Mouse (Mus musculus) lung, embryonic 15.5 days (tissue): Measurements from ENCODE around the gene Egf. TPM values are rescaled to one million over a fixed set of nuclear protein-coding genes. Genes with fewer than 3 reads are reported as not detected.

Experiments
- ATAC-seq: fragments of 200-750 bp; cut with Nextera tagmentation; 2 replicates; pipeline ENCODE4 v1.8.0; 2017; ENCODE audit warnings: moderate number of reproducible peaks, borderline replicate concordance; ENCODE audit not compliant: low FRiP score, low TSS enrichment; ENCODE audit errors: extremely low read depth
- H3K27ac ChIP-seq: fragments of 300-500 bp; sonication (generic); 2 replicates; pipeline ENCODE4 v1.5.1; 2015; ENCODE audit warnings: moderate library complexity, mild to moderate bottlenecking, inconsistent platforms
- H3K27me3 ChIP-seq: fragments of 300-500 bp; sonication (generic); 2 replicates; pipeline ENCODE4 v1.6.1; 2015; ENCODE audit warnings: inconsistent platforms
- H3K36me3 ChIP-seq: fragments of 300-500 bp; sonication (generic); 2 replicates; pipeline ENCODE4 v1.6.1; 2015; ENCODE audit warnings: inconsistent platforms
- H3K4me1 ChIP-seq: fragments of 300-500 bp; sonication (generic); 2 replicates; pipeline ENCODE4 v1.6.1; 2015; ENCODE audit warnings: inconsistent platforms
- H3K4me2 ChIP-seq: fragments of 300-500 bp; sonication (generic); 2 replicates; pipeline ENCODE4 v1.6.1; 2015; ENCODE audit warnings: inconsistent platforms, mild to moderate bottlenecking, moderate library complexity
- H3K4me3 ChIP-seq: fragments of 300-500 bp; sonication (generic); 2 replicates; pipeline ENCODE4 v1.5.1; 2015; ENCODE audit warnings: mild to moderate bottlenecking, inconsistent platforms
- H3K9ac ChIP-seq: fragments of 300-500 bp; sonication (generic); 2 replicates; pipeline ENCODE4 v1.6.1; 2015; ENCODE audit warnings: inconsistent platforms
- H3K9me3 ChIP-seq: fragments of 300-500 bp; sonication (generic); 2 replicates; pipeline ENCODE4 v1.6.1; 2016; ENCODE audit warnings: inconsistent platforms
- WGBS: fragments of 180-500 bp; shearing (Covaris S2); methylation state at CpG from one replicate; pipeline ENCODE4 v1.1.7; 2015; 5-methylcytosine and 5-hydroxymethylcytosine counted together
- polyA plus RNA-seq: library from polyadenylated mRNA; unstranded; fragments of >200 nt; fragmentation: Nextera tagmentation; extraction: Ambion mirVana; gene quantifications from 2 replicates; pipeline ENCODE4 v1.2.1, GENCODE M21; 2015

Gene Egf
- polyA plus RNA-seq, result 0.96 and 1.3 TPM in 2 replicates

- Histone ChIP-seq H3K27ac (no peak within 1 kb of the TSS), H3K9ac (peak within 1 kb of the TSS; percentile 22; the same call in 1 of the 2 replicates), H3K4me1 (peaks cover 19% of the 10 kb centered on the region)
Measured at GRCm38 (mm10) chr3:129754650-129755604, at the start of gene Egf. Egf (minus strand) TSS chr3:129755316.

DNA sequence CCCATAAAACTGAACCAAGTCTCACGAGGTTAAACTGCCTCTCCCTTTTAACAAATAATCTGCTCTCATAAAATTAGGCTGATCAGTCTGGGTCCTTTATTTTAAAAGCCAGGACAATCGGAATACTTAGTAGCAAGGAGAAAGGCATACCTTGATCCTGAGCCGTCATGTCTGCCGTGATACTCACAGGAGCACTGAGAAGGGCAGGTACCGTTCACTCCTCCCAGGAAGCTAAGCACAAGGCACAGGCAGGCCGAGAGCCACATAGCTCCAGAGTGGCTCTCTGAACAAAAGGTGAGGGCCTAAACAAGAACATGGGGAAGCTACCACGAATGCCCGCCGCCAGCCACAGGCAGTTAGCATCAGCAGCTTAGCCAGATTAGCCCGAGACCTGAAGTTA, 48.6 kb upstream of the Egf start, which contains the start of gene Lrit3:
Gene Lrit3 (minus strand): TSS at position 266 of the 400 bp plus-strand sequence.
- Histone ChIP-seq H3K9ac (no peak within 1 kb of the TSS), H3K36me3 (no peaks in the 10 kb centered on the region), H3K4me1 (no peaks in the 10 kb centered on the region), H3K27me3 (no peaks in the 10 kb centered on the region), H3K9me3 (no peaks in the 10 kb centered on the region), H3K27ac (no peak within 1 kb of the TSS), H3K4me2 (peak within 1 kb of the TSS; percentile 27; the same call in 1 of the 2 replicates), H3K4me3 (no peak within 1 kb of the TSS)
- ATAC-seq, result no peak
- WGBS, result 63% methylated on average over 10 of the region's 10 CpGs

More at GRCm38 (mm10) chr3:129754650-129755604, at the start of gene Egf:
- Histone ChIP-seq H3K27me3 (peaks cover 14% of the 10 kb centered on the region; the same call in 1 of the 2 replicates), H3K4me3 (peak within 1 kb of the TSS; percentile 24; the same call in 1 of the 2 replicates), H3K4me2 (peak within 1 kb of the TSS; percentile 53), H3K36me3 (no peaks in the 10 kb centered on the region), H3K9me3 (no peaks in the 10 kb centered on the region; the same call in 1 of the 2 replicates)
- ATAC-seq, result peak; percentile 72
- WGBS, result 6% methylated on average over 20 of the region's 20 CpGs

DNA sequence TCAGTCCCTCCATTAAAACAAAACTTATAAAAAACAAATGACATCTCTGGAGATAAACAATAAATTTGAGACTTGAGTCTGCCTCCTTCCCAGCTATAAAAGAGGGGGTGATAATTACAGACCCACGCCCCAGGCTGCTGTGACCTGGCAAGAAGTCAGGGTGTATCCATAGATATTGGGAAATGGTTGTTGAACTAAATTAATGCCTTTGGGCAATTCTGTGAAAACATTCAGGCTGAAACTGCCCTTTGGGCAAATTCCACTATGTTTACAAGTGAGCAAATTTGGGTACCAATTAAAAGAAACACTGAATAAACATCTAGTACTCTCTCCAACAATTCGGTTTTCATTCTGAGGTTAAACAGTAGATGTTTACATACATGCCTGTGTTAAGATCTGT, 43.9 kb upstream of the Egf start:
- no peak for ATAC-seq
- WGBS, result 72% methylated on average over 2 of the region's 2 CpGs

GRCm38 (mm10) chr3:129798551-129798950, 43.4 kb upstream of the Egf start:
- Histone ChIP-seq H3K4me3 (no peak overlapping the region), H3K27me3 (no peaks in the 10 kb centered on the region), H3K27ac (no peak overlapping the region), H3K4me2 (no peak overlapping the region), H3K4me1 (no peaks in the 10 kb centered on the region), H3K36me3 (no peaks in the 10 kb centered on the region), H3K9me3 (no peaks in the 10 kb centered on the region), H3K9ac (no peak overlapping the region)
- WGBS, result 69% methylated on average over 11 of the region's 11 CpGs
- no peak for ATAC-seq

More for the DNA sequence above, 43.9 kb upstream of the Egf start:
- H3K4me2 ChIP-seq, result no peak overlapping the region
- no peaks in the 10 kb centered on the region for H3K27me3 ChIP-seq
- no peak overlapping the region for H3K9ac ChIP-seq
- H3K36me3 ChIP-seq, result no peaks in the 10 kb centered on the region
- H3K4me3 ChIP-seq, result no peak overlapping the region
- H3K9me3 ChIP-seq, result no peaks in the 10 kb centered on the region
- H3K4me1 ChIP-seq, result no peaks in the 10 kb centered on the region
- H3K27ac ChIP-seq, result no peak overlapping the region

DNA sequence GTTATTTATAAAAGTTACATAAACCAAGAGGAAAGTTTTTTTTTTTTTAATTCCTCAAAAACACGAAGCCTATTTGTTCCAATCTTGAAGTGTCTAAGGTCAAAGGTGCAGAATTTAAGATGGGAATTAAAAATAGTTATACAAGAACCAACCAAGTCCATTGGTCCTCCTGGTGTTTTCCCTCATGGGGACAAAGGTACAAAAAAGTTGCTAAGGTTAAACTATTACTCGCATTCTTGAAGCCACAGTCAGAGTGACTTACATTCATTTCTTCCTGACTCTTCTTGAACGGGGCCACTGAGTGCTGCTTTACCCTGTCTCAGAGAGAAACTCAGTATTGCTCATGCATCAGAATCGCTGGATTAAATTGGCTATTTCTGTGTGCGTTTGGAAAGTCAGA, 42.2 kb upstream of the Egf start:
- Histone ChIP-seq H3K36me3 (no peaks in the 10 kb centered on the region), H3K9me3 (no peaks in the 10 kb centered on the region), H3K27me3 (no peaks in the 10 kb centered on the region), H3K9ac (no peak overlapping the region), H3K4me1 (no peaks in the 10 kb centered on the region), H3K4me2 (no peak overlapping the region), H3K4me3 (no peak overlapping the region), H3K27ac (no peak overlapping the region)
- 68% methylated on average over 5 of the region's 5 CpGs for WGBS
- no peak for ATAC-seq

GRCm38 (mm10) chr3:129793801-129794200, 38.7 kb upstream of the Egf start:
- ATAC-seq, result no peak
- no peak overlapping the region for H3K9ac ChIP-seq
- H3K27ac ChIP-seq, result no peak overlapping the region
- 83% methylated on average over 5 of the region's 5 CpGs for WGBS
- H3K4me3 ChIP-seq, result no peak overlapping the region
- H3K27me3 ChIP-seq, result no peaks in the 10 kb centered on the region
- H3K36me3 ChIP-seq, result no peaks in the 10 kb centered on the region
- H3K4me2 ChIP-seq, result no peak overlapping the region
- H3K9me3 ChIP-seq, result no peaks in the 10 kb centered on the region
- no peaks in the 10 kb centered on the region for H3K4me1 ChIP-seq

DNA sequence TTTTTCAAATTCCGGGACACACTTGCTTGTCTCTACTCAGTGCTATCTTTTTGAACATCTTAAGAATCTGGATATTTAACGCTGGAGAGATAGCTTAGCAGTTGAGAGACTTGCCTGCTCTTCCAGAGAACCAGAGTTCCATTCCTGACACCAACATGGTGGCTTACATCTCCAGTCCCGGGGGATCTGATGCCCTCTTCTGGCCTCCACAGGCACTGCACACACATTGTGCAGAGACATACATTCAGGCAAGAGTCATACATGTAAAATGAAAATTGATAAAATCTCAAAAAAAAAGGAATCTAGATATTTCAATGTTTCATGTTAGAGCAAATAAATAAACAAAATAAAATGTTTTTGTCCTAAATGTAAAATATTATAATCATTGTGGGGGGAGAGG, 27.6 kb upstream of the Egf start:
- Histone ChIP-seq H3K27ac (no peak overlapping the region), H3K4me3 (no peak overlapping the region), H3K4me2 (no peak overlapping the region), H3K36me3 (no peaks in the 10 kb centered on the region), H3K27me3 (no peaks in the 10 kb centered on the region), H3K9ac (no peak overlapping the region), H3K9me3 (no peaks in the 10 kb centered on the region), H3K4me1 (no peaks in the 10 kb centered on the region)
- ATAC-seq, result no peak
- 84% methylated on average over 3 of the region's 3 CpGs for WGBS

GRCm38 (mm10) chr3:129781435-129781834, 26.3 kb upstream of the Egf start:
- no peaks in the 10 kb centered on the region for H3K4me1 ChIP-seq
- 62% methylated on average over 10 of the region's 10 CpGs for WGBS
- no peaks in the 10 kb centered on the region for H3K27me3 ChIP-seq
- no peak overlapping the region for H3K4me3 ChIP-seq
- H3K9ac ChIP-seq, result no peak overlapping the region
- no peak for ATAC-seq
- H3K9me3 ChIP-seq, result no peaks in the 10 kb centered on the region
- no peak overlapping the region for H3K27ac ChIP-seq
- no peak overlapping the region for H3K4me2 ChIP-seq
- H3K36me3 ChIP-seq, result no peaks in the 10 kb centered on the region

DNA sequence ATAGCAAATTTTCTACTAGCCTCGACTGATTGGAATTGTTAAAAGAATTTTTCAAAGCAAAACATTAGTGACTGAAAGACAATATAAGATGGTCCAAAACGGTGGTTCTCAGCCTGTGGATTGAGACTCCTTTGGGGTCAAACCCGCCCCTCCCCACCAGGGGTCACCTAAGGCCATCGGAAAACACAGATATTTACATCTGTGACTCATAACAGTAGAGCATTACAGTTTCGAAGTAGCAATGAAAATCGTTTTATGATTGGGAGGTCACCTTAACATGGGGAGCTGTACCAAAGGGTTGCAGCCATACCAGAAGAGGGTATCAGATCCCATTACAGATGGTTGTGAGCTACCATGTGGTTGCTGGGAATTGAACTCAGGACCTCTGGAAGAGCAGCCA, 16.1 kb upstream of the Egf start:
- H3K4me2 ChIP-seq, result no peak overlapping the region
- 77% methylated on average over 6 of the region's 6 CpGs for WGBS
- no peaks in the 10 kb centered on the region for H3K27me3 ChIP-seq
- H3K9me3 ChIP-seq, result no peaks in the 10 kb centered on the region
- H3K9ac ChIP-seq, result no peak overlapping the region
- ATAC-seq, result no peak
- no peaks in the 10 kb centered on the region for H3K36me3 ChIP-seq
- no peak overlapping the region for H3K4me3 ChIP-seq
- no peaks in the 10 kb centered on the region for H3K4me1 ChIP-seq
- no peak overlapping the region for H3K27ac ChIP-seq

- H3K4me2 ChIP-seq, result no peak overlapping the region
- no peaks in the 10 kb centered on the region for H3K27me3 ChIP-seq
- H3K9ac ChIP-seq, result no peak overlapping the region
- no peaks in the 10 kb centered on the region for H3K36me3 ChIP-seq
- no peak overlapping the region for H3K4me3 ChIP-seq
- H3K9me3 ChIP-seq, result no peaks in the 10 kb centered on the region
- H3K4me1 ChIP-seq, result no peaks in the 10 kb centered on the region
- no peak overlapping the region for H3K27ac ChIP-seq
- WGBS, result 80% methylated on average over 10 of the region's 10 CpGs
- no peak for ATAC-seq
Measured at GRCm38 (mm10) chr3:129766971-129767794, 12.1 kb upstream of the Egf start.

GRCm38 (mm10) chr3:129766106-129766505, 11.0 kb upstream of the Egf start:
- Histone ChIP-seq H3K4me1 (no peaks in the 10 kb centered on the region), H3K4me2 (no peak overlapping the region), H3K27me3 (no peaks in the 10 kb centered on the region), H3K36me3 (no peaks in the 10 kb centered on the region), H3K9ac (no peak overlapping the region), H3K27ac (no peak overlapping the region), H3K4me3 (no peak overlapping the region), H3K9me3 (no peaks in the 10 kb centered on the region)
- WGBS, result 78% methylated on average over 4 of the region's 4 CpGs
- ATAC-seq, result no peak
